Mouse (Mus musculus): ENCODE measurements at regions not wholly inside any gene's neighbourhood (a gene's known extent, or its start where the extent isn't known, plus 50 kb on each side); places are given as distances from the start of the nearest gene placed in this dataset.

- no peak for ATAC-seq (replicated peaks; ENCODE audit: low FRiP score, low TSS enrichment, poor library complexity, severe bottlenecking)
Measured at GRCm38 (mm10) chr13:71075916-71076315, 234.3 kb upstream of the Adamts16 start.

DNA sequence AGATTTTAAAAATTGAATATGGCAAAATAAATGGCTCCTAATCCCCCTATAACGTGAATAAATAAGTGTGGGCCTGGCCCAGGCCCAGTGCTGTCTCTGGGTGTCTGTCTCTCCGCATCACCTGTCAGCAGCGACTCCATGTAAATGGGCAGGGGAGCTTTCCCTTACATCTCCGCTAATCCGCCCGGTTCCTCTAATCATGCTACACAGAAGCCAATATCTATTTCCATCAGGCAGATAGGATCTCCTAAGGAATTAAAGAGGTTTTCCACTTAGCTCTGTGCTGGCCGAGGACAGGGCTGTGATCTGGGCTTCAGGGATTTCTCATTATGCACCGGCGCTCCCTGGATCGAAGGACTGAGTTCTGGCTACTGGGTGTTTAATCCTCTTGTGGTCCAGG is 232.4 kb upstream of the Adamts16 start:
- no peak for ATAC-seq (replicated peaks; ENCODE audit: low FRiP score, low TSS enrichment, poor library complexity, severe bottlenecking)

- no peak for ATAC-seq (replicated peaks; ENCODE audit: low FRiP score, low TSS enrichment, poor library complexity, severe bottlenecking)
Measured at GRCm38 (mm10) chr13:71068757-71069201, 227.2 kb upstream of the Adamts16 start.

- no peak for ATAC-seq (replicated peaks; ENCODE audit: low FRiP score, low TSS enrichment, poor library complexity, severe bottlenecking)
Measured at GRCm38 (mm10) chr13:71068011-71068410, 226.4 kb upstream of the Adamts16 start.

DNA sequence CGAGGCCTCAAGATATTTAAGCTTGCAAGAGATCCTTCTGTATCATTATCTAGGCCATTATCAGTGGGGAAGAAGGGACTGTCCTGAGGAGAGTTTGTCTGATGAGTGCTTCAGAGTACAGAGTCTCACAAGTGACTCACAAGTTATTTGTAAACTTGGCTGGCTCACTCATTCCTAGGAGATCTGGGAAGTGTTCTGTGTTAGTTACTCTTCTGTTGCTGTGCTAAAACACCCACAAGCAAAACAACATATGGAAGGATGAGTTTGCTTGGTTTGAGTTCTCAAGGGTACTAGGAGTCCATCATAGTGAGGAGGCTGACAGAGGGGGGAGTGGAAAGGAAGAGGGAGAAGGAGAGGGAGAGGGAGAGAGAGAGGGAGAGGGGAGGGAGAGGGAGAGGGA is 224.0 kb upstream of the Adamts16 start:
- no peak for ATAC-seq (replicated peaks; ENCODE audit: low FRiP score, low TSS enrichment, poor library complexity, severe bottlenecking)

GRCm38 (mm10) chr13:71064590-71065307 is 223.1 kb upstream of the Adamts16 start:
- no peak for ATAC-seq (replicated peaks; ENCODE audit: low FRiP score, low TSS enrichment, poor library complexity, severe bottlenecking)

DNA sequence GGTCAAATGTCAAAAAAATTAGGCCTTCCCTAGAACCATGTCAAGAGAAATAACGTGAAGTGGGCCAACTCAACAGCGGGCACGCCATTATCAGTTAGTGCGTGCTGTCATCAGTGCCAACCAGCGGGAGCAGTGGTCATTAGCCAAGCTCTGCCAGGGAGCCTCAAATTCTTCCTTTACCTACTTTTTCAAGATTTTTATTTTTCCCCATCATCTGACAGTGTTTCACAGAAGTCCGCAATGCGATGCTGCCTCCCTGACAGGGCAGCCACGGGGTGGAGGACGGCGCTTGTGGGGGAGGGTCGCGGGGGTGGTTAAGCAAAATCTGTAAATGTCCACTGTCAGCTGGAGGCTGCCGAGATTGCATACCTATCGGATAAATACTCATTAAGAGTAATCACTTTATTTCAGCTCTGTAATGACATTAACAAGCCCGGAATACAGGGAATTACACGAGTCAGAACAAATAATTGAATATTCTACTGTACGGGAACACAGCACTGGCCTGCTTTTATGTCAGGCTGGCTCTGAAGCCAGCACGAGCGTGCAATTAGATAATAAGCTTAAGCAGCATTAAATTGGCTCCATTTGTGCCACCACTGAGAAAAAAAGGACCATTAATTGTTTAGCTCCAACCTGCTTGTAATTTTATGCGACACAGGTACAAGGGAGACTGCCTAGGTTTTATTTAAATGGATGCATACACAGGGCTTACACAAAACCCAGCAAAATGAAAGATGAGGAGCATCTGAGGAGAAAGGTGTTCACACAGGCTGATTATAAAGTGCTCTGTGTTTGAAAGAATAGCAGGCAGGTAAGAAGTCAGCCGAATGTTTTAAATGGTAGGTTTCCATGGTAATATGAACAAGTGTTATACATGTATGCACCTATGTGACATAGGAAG is 212.0 kb upstream of the Adamts16 start:
- no peak for ATAC-seq (replicated peaks; ENCODE audit: low FRiP score, low TSS enrichment, poor library complexity, severe bottlenecking)

DNA sequence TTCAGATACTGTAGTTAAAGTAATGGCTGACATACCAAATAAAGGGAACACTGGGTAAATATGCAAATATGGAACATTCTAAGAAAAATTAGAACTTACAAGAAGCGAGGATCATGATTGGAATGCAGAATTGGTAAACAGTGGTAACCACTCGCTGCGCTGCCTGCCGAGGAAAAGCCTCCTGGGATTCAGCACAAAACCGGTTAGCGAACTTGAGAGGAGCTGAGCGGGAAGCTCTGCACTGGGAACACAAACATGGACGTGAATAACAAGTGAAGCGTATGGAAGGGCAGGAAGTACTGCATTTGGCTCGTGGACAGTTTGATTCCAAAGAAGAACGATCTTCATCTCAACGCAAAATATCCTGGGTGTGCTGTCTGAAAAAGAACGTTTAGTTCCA is 209.0 kb upstream of the Adamts16 start:
- no peak for ATAC-seq (replicated peaks; ENCODE audit: low FRiP score, low TSS enrichment, poor library complexity, severe bottlenecking)

DNA sequence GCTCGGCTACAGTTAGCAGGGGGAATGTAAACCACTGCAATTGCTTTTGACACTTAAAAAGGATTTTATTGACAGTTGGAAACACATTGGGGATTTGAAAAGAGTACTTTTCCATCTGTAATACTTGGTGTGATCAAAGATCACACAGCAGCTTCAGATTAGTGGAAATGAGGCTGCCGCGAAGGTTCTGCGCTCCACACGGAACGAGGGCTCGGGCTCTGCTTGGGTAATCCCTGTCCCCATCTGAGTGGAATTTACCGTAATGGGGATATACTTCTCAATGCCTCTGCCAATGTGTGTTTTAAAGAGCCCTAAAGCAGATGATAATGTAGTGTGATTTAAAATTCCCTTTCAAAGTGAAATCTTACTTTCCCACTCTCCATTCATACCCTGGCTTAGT is 194.4 kb upstream of the Adamts16 start:
- no peak for ATAC-seq (replicated peaks; ENCODE audit: low FRiP score, low TSS enrichment, poor library complexity, severe bottlenecking)

DNA sequence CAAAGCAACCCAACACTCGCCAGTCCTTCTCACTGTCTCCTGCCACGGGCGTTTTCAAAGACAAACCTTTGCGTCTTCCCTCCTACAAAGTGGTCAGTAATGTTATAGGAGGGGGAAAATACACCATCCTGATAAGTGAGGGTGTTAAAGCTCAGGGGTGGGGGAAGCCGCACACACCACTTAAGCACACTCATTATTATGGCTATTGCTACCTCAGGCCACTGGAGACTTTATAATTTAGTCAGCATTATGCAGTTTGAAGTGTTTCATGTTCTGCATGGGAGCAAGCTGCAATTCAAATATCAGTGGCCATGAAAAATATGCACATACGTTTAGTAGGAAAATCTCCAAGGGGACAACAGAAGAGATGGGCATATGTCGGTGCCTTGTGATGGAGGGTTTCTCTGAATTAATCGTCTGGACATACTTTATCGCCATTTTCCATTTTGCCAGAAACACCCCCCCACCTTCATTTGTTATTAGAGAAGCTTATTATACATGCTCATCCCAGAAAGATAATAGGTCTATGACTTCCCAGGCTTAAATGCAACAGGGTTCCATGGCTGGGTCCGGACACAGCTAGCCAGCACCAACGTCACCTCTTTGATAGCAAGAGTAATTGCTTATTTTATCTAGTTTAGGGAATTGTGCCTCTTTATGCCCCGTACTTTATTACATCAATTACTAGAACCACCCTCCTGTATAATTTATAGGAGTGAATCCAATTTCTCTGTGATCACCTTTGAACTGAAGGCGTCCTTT is 193.5 kb upstream of the Adamts16 start:
- no peak for ATAC-seq (replicated peaks; ENCODE audit: low FRiP score, low TSS enrichment, poor library complexity, severe bottlenecking)

DNA sequence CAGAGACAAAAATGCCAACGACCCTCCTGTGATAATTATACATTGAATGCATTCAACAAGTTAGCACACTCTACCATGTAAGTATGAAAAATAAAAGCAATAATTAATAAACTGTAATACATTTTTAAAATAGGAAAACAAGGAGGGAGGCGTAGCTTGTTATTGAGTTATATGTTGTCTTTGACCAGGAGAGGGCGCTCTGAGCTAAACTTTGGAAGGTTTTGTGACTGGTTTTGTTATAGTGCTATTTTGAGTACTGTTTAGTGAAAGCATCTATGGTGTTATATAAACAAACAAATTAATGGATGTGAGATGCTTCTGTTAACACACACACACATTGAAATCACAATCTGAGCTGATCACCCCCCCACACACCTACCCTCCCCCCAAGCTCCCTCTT is 166.6 kb upstream of the Adamts16 start:
- ATAC-seq (replicated peaks; ENCODE audit: low FRiP score, low TSS enrichment, poor library complexity, severe bottlenecking), result no peak

DNA sequence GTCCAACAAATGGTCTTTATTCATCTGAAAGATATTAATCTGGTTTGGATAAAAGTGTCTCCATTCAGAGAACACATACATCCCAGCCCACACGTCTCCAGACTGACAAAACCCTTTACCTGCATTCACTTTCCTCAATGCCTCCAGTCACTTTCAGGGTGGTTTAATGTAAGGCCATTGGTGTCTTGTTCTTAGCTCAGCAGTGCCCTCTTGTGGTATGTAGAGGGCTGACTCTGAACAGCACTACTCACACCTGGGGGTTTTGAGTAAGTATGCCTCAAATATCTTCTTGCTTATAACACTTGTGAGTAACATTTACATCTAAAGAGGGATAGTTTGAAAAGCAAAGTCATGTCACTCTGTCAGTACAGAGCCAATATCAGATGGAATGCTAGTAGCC is 164.5 kb upstream of the Adamts16 start:
- 0 out of 2 replicates have a peak, but pooled peaks have one; percentile 59 for ATAC-seq (replicated peaks; ENCODE audit: low FRiP score, low TSS enrichment, poor library complexity, severe bottlenecking)

DNA sequence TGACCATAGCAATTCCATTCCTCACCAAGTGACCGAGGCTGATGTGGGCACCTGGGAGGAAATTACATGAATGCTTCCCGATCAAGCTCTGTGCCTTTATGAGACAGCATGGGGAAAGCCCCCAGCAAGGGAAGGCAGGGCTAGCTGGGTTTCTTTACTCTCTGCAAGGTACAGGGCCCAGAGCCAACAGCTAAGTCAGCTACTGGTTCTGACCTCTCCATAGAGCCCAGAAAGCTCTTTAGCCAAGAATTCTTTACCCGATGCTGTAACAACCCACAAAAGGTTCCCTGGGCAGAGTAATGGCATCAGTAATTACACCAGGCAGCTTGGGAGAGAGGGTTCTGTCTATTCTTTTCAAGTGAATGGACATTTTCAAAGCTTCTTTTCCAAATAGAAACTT is 161.9 kb upstream of the Adamts16 start:
- ATAC-seq (replicated peaks; ENCODE audit: low FRiP score, low TSS enrichment, poor library complexity, severe bottlenecking), result no peak

DNA sequence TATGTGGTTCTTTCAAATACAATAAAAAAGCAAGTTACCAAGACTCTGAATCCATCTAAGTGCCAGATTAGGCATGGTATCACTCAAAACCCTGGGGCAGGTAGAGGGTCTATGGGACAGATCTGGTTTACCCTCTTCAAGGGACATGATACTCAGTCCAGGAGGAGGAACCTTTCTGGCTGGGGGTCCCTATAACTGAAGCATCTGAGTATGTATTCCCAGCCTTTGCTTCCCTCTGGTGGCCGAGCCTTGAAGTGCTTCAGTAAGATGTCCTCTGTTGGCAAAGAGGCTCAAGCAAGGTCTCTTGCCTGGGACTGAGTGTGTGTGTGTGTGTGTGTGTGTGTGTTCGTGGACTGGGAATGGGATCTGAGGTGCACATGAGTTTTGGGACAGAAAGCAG is 159.7 kb upstream of the Adamts16 start:
- no peak for ATAC-seq (replicated peaks; ENCODE audit: low FRiP score, low TSS enrichment, poor library complexity, severe bottlenecking)

- no peak for ATAC-seq (replicated peaks; ENCODE audit: low FRiP score, low TSS enrichment, poor library complexity, severe bottlenecking)
Measured at GRCm38 (mm10) chr13:71000422-71001008, 158.9 kb upstream of the Adamts16 start.

DNA sequence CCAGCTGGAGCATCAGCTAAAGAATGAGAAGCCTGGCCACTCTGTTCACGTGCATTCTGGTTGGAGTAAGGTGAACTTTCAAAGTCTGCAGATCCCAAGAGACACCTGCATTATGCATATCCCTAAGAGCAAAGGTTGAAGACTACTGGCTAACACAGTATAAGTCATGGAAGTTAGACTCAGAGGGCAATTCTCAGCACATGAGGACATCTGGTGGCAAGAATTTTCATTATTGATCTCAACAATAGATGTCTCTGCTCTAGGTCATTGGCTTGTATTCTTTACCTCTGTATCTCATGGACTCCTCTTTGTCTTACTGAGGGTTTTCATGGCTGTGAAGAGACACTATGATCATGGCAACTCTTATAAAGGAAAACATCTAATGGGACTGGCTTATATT is 151.9 kb upstream of the Adamts16 start:
- no peak for ATAC-seq (replicated peaks; ENCODE audit: low FRiP score, low TSS enrichment, poor library complexity, severe bottlenecking)

DNA sequence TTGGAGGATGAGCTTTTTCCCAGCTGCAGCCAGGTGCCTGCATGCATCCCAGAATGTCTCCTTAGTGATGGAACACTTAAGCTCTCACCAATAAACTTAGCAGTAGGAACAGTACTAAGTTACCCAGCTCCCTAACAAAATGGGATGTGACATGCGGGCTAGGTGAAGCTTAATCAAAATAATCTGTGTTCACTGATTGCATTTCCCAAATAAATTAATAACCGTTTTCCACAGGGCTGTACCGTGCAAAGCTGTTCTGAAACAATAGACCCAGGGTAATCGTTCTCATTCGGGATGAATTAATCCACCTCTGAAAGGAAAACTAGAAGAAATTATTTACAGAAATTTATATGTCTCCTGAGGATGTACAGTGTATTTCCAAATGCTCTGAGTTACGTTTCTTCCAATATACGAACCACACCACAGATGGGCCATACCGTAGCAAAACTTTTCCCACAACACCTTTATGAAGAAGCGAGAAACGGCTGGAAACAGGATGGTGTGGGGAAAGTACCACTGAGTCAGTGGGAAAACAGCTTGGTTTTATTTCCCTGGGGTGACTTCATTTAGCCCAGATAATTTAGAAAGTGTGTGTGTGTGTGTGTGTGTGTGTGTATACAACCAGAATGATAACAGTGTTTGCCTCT is 148.5 kb upstream of the Adamts16 start:
- no peak for ATAC-seq (replicated peaks; ENCODE audit: low FRiP score, low TSS enrichment, poor library complexity, severe bottlenecking)

DNA sequence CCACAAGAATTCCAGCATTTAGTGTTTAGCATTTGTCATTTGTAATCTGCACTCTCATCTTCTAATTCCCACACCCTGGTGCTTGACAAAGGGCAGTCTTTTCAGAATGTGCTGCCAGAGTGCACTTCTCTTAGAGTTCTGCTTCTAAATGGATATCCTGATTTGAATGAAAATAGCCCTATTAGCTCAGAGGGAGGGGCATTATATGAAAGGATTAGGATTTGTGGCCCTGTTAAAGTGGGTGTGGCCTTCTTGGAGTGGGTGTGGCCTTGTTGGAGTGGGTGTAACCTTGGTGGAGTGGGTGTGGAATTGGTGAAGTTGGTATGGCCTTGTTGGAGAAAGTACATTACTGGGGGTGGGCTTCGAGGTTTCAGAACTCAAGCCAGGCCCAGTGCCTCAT is 137.7 kb upstream of the Adamts16 start:
- no peak for ATAC-seq (replicated peaks; ENCODE audit: low FRiP score, low TSS enrichment, poor library complexity, severe bottlenecking)

DNA sequence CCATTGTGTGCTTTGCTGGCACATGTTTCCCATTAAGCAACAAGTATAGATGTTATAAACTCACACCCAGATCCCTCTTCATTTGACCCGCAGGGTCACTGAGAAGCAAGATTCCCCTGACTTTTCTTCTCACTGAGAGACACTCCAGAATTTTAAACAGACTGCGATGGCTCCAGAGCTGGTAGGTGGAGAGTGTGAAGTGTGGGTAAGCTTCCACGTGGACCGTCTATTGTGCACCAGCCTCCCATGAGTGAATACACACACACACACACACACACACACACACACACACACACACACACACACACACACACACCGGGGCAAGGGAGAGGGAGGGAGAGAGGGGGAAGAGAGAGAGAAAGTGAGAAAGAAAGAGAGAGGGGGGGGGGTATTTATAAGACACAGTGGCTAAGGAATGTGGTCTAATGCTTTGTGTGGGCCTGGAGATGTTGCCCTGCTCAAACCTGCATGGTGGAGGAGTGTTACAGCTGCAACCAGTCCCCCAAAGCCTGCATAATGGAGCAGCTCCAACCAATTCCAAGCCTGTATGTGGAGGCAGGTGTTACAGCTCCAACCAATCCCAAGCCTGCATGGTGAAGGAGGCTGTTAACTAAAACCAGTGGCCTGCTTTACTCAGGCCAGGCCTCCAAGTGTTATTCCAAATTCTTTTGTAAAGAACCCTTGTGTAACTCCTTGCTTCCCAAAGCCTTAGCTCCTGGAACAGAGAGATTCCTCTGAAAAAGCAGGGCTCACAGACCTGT is 137.1 kb upstream of the Adamts16 start:
- ATAC-seq (replicated peaks; ENCODE audit: low FRiP score, low TSS enrichment, poor library complexity, severe bottlenecking), result no peak

Data from megakaryocyte-erythroid progenitor cell, adult 5-6 weeks (primary cell).